ENCODE assay signal across 19 mouse cellular contexts in genomic region chr4:89089110-89089509, GRCm38 (mm10).
"Had no signal": no experiment of that assay in that cellular context is flagged by ENCODE, and none has a peak within 500 bp of the region (broad histone marks: within the 10 kb centered on the region; RNA-seq: fewer than 3 reads in every experiment).

No protein-coding gene starts in this region.

- H3K9ac ChIP-seq: liver, embryonic 15.5 days; liver, postnatal 0 days; lung, embryonic 15.5 days; midbrain, embryonic 12.5 days; neural tube, embryonic 13.5 days; neural tube, embryonic 15.5 days had no signal

- H3K9me3 ChIP-seq: liver, embryonic 15.5 days; lung, embryonic 15.5 days; megakaryocyte, embryonic 14.5 days; midbrain, embryonic 12.5 days; neural tube, embryonic 13.5 days; neural tube, embryonic 15.5 days had no signal

- H3K4me2 ChIP-seq: liver, embryonic 15.5 days; lung, embryonic 15.5 days; midbrain, embryonic 12.5 days; neural tube, embryonic 13.5 days; neural tube, embryonic 15.5 days had no signal

- DNase-seq: liver, postnatal 0 days; lung, adult 2 months; lung, postnatal 14 days; lung, postnatal 36 days; midbrain, embryonic 14.5 days; right cerebral cortex, postnatal 14 days; spleen, adult 18-20 months; thymus, adult 18-20 months; thymus, postnatal 14 days; thymus, postnatal 36 days had no signal

- ATAC-seq: liver, postnatal 0 days; lung, postnatal 0 days; midbrain, embryonic 16.5 days had no signal

- H3K4me1 ChIP-seq: liver, embryonic 15.5 days; lung, embryonic 15.5 days; midbrain, embryonic 12.5 days; neural tube, embryonic 13.5 days; neural tube, embryonic 15.5 days had no signal

- H3K27me3 ChIP-seq: liver, embryonic 15.5 days; lung, embryonic 15.5 days; megakaryocyte, embryonic 14.5 days; neural tube, embryonic 13.5 days; neural tube, embryonic 15.5 days had no signal

- H3K36me3 ChIP-seq: liver, embryonic 15.5 days; lung, embryonic 15.5 days; midbrain, embryonic 12.5 days; neural tube, embryonic 13.5 days; neural tube, embryonic 15.5 days had no signal

- H3K27ac ChIP-seq: liver, embryonic 15.5 days; lung, embryonic 15.5 days; macrophage; midbrain, embryonic 12.5 days; neural tube, embryonic 13.5 days; neural tube, embryonic 15.5 days had no signal

- H3K4me3 ChIP-seq: liver, embryonic 15.5 days; lung, embryonic 15.5 days; megakaryocyte, embryonic 14.5 days; midbrain, embryonic 12.5 days; neural tube, embryonic 13.5 days; neural tube, embryonic 15.5 days had no signal
